Mouse (Mus musculus) left cerebral cortex, postnatal 36 days (tissue): ENCODE measurements around the gene F3. TPM values are rescaled to one million over a fixed set of nuclear protein-coding genes. Genes with fewer than 3 reads are reported as not detected.

Experiments used
- total RNA-seq, 2 experiments: library from RNA; stranded (reverse); gene quantifications; 2 replicates each; pipeline ENCODE4 v1.2.3; 2021

The F3 gene
- total RNA-seq, 2 experiments from 2014 or later = 46.1 to 50.9 TPM

Other genes starting within 250 kb of the F3 start
- not detected for gene Slc44a3, start 191.1 kb upstream of the F3 start, total RNA-seq
- not detected for gene 4930432M17Rik, start 52.8 kb upstream of the F3 start, total RNA-seq
- 10 to 100 TPM; 46.4 to 53.1 TPM for gene Abcd3, start 91.8 kb downstream of the F3 start, total RNA-seq
- gene Arhgap29, start 229.0 kb downstream of the F3 start, total RNA-seq = 10 to 100 TPM; 23.2 to 27.6 TPM